Mouse (Mus musculus) cerebellum, adult 2 months (tissue): ENCODE measurements around the gene Palm2.

Source experiments
- CTCF ChIP-seq: fragments of 200-500 bp; IDR thresholded peaks from 2 replicates; pipeline ENCODE4 v1.5.1; 2011; ENCODE audit warnings: low read depth, mild to moderate bottlenecking, control low read depth, low read length, moderate library complexity, borderline replicate concordance; ENCODE audit not compliant: insufficient read depth
- POLR2A ChIP-seq: fragments of 200-500 bp; IDR thresholded peaks from 2 replicates; pipeline ENCODE4 v1.6.1; 2011; ENCODE audit warnings: low read length, control low read depth, borderline replicate concordance; ENCODE audit not compliant: insufficient read depth

- TF ChIP-seq CTCF (no peak), POLR2A (no peak)
Observed at GRCm38 (mm10) chr4:57524461-57524860, 90.4 kb downstream of the Palm2 start.
